ENCODE assay signal across 8 mouse cellular contexts in the genomic region with DNA sequence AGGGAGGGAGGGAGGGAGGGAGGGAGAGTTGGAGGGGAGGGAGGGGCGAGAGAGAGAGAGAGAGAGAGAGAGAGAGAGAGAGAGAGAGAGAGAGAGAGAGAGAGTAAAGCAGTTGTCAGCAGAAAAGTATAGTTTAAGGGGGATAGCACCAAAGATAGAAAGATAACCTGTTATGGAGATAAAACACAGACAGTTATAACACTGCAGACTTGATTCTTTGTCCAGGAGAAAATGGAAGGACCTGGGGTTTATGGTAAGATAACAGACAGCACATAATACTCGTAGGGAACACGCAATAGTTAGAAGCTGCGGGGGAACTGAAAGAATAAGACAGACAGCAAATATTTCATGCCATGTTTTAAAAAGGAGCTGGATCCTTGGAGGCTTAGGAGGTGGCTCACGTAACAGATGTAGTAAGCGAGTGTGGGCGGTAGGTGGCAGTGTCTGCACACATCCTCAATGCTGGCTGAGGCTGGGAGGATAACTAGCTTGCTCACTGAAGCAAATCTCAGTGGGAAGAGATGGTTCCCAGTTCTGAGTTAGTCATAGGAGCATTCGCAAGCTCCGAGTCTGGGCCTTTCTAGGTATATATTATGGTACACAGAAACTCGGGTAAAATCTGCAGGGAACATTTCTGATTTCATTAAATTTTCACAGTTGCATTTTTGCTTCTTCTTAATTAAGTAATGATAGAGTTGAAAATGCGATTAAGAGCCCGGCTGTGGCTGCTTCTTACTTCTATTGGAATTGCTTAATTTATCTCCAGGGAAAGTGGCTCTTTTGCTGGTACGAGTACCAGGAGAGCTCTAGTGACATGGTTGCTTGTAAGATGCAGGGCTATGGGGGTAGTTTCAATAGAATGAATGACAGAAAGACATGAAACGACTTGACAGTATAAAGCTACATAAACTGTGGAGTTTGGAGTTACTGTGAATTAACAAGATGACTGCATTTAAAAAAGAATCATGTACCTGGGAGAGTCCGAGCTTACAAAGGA.
DNase-seq lines count a peak whose midpoint lies in the region; ATAC-seq lines count a peak whose summit lies in the region.

No protein-coding gene starts in this region.

- H3K36me3 ChIP-seq in intestine, embryonic 14.5 days (ENCODE audit: control insufficient read depth, insufficient read depth, low read length): no peaks in the 10 kb centered on the region
- H3K36me3 ChIP-seq in midbrain, embryonic 10.5 days: no peaks in the 10 kb centered on the region

- H3K9me3 ChIP-seq in intestine, embryonic 14.5 days (ENCODE audit: control insufficient read depth, low read length): no peaks in the 10 kb centered on the region
- H3K9me3 ChIP-seq in midbrain, embryonic 10.5 days (replicated peaks): no peaks in the 10 kb centered on the region

- WGBS in intestine, embryonic 14.5 days: 36% methylated on average over 15 of the region's 15 CpGs
- WGBS in midbrain, embryonic 10.5 days: 43% methylated on average over 14 of the region's 15 CpGs

- peak; percentile 37 for DNase-seq in T-cell, adult 2 months (ENCODE audit: low spot score)
- peak; percentile 58 for DNase-seq in cerebellum, adult 9-10 months
- DNase-seq in frontal cortex, postnatal 10 days (ENCODE audit: low spot score in 2 of 2): peak; percentile 68 to 82
- DNase-seq in intestine, embryonic 14.5 days (ENCODE audit: low spot score): peak; percentile 91
- peak; percentile 55 to 92 for DNase-seq in left cerebral cortex, adult 9 months (ENCODE audit: low spot score in 2 of 2)
- peak; percentile 76 for DNase-seq in midbrain, embryonic 10.5 days (ENCODE audit: low spot score)
- DNase-seq in right cerebral cortex, postnatal 36 days (ENCODE audit: low spot score in 2 of 2): peak; percentile 77 to 78
- DNase-seq in urinary bladder, postnatal 36 days (ENCODE audit: low spot score in 2 of 2): peak; percentile 65 to 70

- H3K4me3 ChIP-seq in intestine, embryonic 14.5 days (ENCODE audit: low read depth, low read length): no peak overlapping the region
- no peak overlapping the region for H3K4me3 ChIP-seq in midbrain, embryonic 10.5 days

- H3K27me3 ChIP-seq in intestine, embryonic 14.5 days (replicated peaks; ENCODE audit: control insufficient read depth, insufficient read depth, low read length): no peaks in the 10 kb centered on the region
- no peaks in the 10 kb centered on the region for H3K27me3 ChIP-seq in midbrain, embryonic 10.5 days (ENCODE audit: low read depth, poor library complexity, severe bottlenecking)

- H3K4me1 ChIP-seq in intestine, embryonic 14.5 days (replicated peaks; ENCODE audit: control insufficient read depth, insufficient read depth, low read length): no peaks in the 10 kb centered on the region
- no peaks in the 10 kb centered on the region for H3K4me1 ChIP-seq in midbrain, embryonic 10.5 days

- no peak overlapping the region for H3K9ac ChIP-seq in intestine, embryonic 14.5 days (ENCODE audit: low read length)

- H3K4me2 ChIP-seq in intestine, embryonic 14.5 days (ENCODE audit: low read length): no peak overlapping the region

- no peak overlapping the region for H3K27ac ChIP-seq in intestine, embryonic 14.5 days (ENCODE audit: low read depth)
- no peak overlapping the region for H3K27ac ChIP-seq in midbrain, embryonic 10.5 days (replicated peaks)

- 0 out of 2 replicates have a peak, but pooled peaks have one; percentile 70 for ATAC-seq in intestine, embryonic 14.5 days (replicated peaks; ENCODE audit: low FRiP score, low TSS enrichment, low read depth)

Comparison
In these comparisons a context has a peak if more than half of its experiments do, and no peak if none do; other contexts are left out.
1. DNase-seq: peak in every context shown above with its lines; median percentile 91 in intestine, embryonic 14.5 days; 78 in right cerebral cortex, postnatal 36 days; 76 in midbrain, embryonic 10.5 days; 75 in frontal cortex, postnatal 10 days; 74 in left cerebral cortex, adult 9 months; 68 in urinary bladder, postnatal 36 days; 58 in cerebellum, adult 9-10 months; 37 in T-cell, adult 2 months.